Mouse (Mus musculus) myocyte (in vitro differentiated cells): ENCODE results near the gene H2-T22. TPM values are rescaled to one million over a fixed set of nuclear protein-coding genes. Genes with fewer than 3 reads are reported as not detected.

Experiments
- H3K27me3 ChIP-seq: one replicate; pipeline ENCODE4 v1.6.1; 2011; ENCODE audit not compliant: control insufficient read depth, insufficient read depth, insufficient read length
- H3K36me3 ChIP-seq: one replicate; pipeline ENCODE4 v1.6.1; 2011; ENCODE audit not compliant: control insufficient read depth, insufficient read depth
- H3K4me2 ChIP-seq: one replicate; pipeline ENCODE4 v1.6.1; 2011; ENCODE audit warnings: low read depth, control low read depth
- H3K4me3 ChIP-seq: one replicate; pipeline ENCODE4 v1.5.1; 2011; ENCODE audit warnings: mild to moderate bottlenecking, control low read depth, moderate library complexity
- H3K79me2 ChIP-seq: one replicate; pipeline ENCODE4 v1.6.1; 2011; ENCODE audit not compliant: control insufficient read depth, insufficient read depth
- H3ac ChIP-seq: one replicate; pipeline ENCODE4 v1.6.1; 2011; ENCODE audit not compliant: control insufficient read depth, insufficient read length
- CEBPB ChIP-seq: IDR thresholded peaks from 2 replicates; pipeline ENCODE4 v1.6.1; 2011; ENCODE audit warnings: mild to moderate bottlenecking, moderate library complexity; ENCODE audit not compliant: poor library complexity, insufficient read depth, severe bottlenecking
- E2F4 ChIP-seq: IDR thresholded peaks from one replicate; pipeline ENCODE4 v1.6.1; 2011; ENCODE audit warnings: mild to moderate bottlenecking, control low read depth, moderate library complexity; ENCODE audit not compliant: insufficient read depth
- MAX ChIP-seq: IDR thresholded peaks from one replicate; pipeline ENCODE4 v1.6.1; 2011; ENCODE audit warnings: low read depth, mild to moderate bottlenecking, control low read depth
- MYOD1 ChIP-seq, 3 experiments: IDR thresholded peaks; one replicate each; pipeline ENCODE4 v1.6.1; 2011; ENCODE audit warnings: control low read depth in 2 of 3, low read depth in 2 of 3, mild to moderate bottlenecking in 2 of 3, moderate library complexity in 1 of 3; ENCODE audit not compliant: insufficient read length in 2 of 3, control insufficient read depth in 1 of 3
- MYOG ChIP-seq, 3 experiments: IDR thresholded peaks; one replicate each; pipeline ENCODE4 v1.6.1; 2011; ENCODE audit warnings: control low read depth in 2 of 3, low read depth in 2 of 3, mild to moderate bottlenecking in 2 of 3; ENCODE audit not compliant: insufficient read length in 2 of 3, control insufficient read depth in 1 of 3, insufficient read depth in 1 of 3
- POLR2A ChIP-seq: IDR thresholded peaks from one replicate; pipeline ENCODE4 v1.6.1; 2011; ENCODE audit warnings: low read depth, mild to moderate bottlenecking, control low read depth, moderate library complexity; ENCODE audit not compliant: insufficient read length
- POLR2AphosphoS2 ChIP-seq: IDR thresholded peaks from one replicate; pipeline ENCODE4 v1.6.1; 2011; ENCODE audit warnings: low read depth, control low read depth; ENCODE audit not compliant: insufficient read length
- REST ChIP-seq: IDR thresholded peaks from one replicate; pipeline ENCODE4 v1.6.1; 2011; ENCODE audit warnings: mild to moderate bottlenecking, control low read depth, moderate library complexity; ENCODE audit not compliant: insufficient read depth, insufficient read length
- SRF ChIP-seq: IDR thresholded peaks from one replicate; pipeline ENCODE4 v1.6.1; 2011; ENCODE audit warnings: low read depth; ENCODE audit not compliant: control insufficient read depth, insufficient read length
- TCF12 ChIP-seq: IDR thresholded peaks from one replicate; pipeline ENCODE4 v1.6.1; 2011; ENCODE audit warnings: mild to moderate bottlenecking, control low read depth; ENCODE audit not compliant: poor library complexity, insufficient read depth, severe bottlenecking
- TCF3 ChIP-seq: IDR thresholded peaks from one replicate; pipeline ENCODE4 v1.6.1; 2011; ENCODE audit warnings: low read depth, control low read depth; ENCODE audit not compliant: insufficient read length
- USF1 ChIP-seq: IDR thresholded peaks from one replicate; pipeline ENCODE4 v1.6.1; 2011; ENCODE audit warnings: low read depth, mild to moderate bottlenecking, control low read depth, moderate library complexity
- polyA plus RNA-seq: library from polyadenylated mRNA; unstranded; fragments of >200 nt; fragmentation: generic; extraction: Trizol; gene quantifications from one replicate; pipeline ENCODE4 v1.2.1, GENCODE M21; 2012; ENCODE audit warnings: missing spikeins

Gene H2-T22
- polyA plus RNA-seq, 1 experiment: 22.1 TPM

DNA sequence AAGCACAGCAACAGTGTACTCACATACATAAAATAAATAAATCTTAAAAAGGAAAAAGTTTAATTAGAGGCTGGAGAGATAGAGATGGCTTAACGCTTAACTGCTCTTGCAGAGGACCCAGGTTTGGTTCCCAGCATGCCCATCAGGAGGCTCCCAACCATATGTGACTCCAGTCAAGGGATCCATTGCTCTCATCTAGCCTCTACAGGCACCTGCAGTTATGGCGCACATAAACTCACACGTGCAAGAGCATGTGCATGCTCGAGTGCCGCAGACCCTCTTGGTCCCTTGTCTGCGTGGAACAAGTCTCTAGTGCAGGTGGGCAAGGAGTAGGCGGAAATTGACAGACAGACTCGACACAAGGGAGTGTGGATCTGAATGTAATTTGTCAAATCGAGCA, 20.4 kb downstream of the H2-T22 start:
- Histone ChIP-seq H3K36me3 (no peaks in the 10 kb centered on the region), H3K4me2 (no peak overlapping the region), H3K27me3 (no peaks in the 10 kb centered on the region), H3K4me3 (no peak overlapping the region), H3ac (no peak overlapping the region), H3K79me2 (peaks cover 56% of the 10 kb centered on the region)
- TF ChIP-seq SRF: no peak
- TF ChIP-seq MYOD1 (IDR thresholded peaks at IDR 0.05; ENCODE audit: control insufficient read depth in 1 of 3, insufficient read length in 2 of 3, low read depth in 2 of 3): no peak
- no peak for TF ChIP-seq CEBPB
- TF ChIP-seq REST: no peak
- no peak for TF ChIP-seq TCF3
- TF ChIP-seq E2F4: no peak
- no peak for TF ChIP-seq POLR2A
- no peak for TF ChIP-seq POLR2AphosphoS2

DNA sequence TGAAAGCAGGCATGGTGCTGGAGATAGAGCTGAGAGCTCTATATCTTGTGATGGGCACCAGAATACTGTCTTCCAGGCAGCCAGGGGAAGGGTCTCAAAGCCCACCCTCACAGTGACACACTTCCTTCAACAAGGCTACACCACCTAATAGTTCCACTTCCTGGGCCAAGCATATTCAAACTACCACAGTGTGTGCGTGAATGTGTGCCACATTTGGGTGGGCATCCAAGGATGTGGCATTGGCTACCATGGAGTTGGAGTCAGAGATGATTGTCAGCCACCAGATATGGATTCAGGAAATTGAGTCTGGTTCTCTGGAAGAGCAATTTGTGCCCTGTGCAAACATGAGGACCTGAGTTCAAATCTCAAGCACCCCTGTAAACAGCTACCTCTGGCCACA, 21.2 kb downstream of the H2-T22 start:
- Histone ChIP-seq H3ac (no peak overlapping the region), H3K27me3 (no peaks in the 10 kb centered on the region), H3K79me2 (peaks cover 64% of the 10 kb centered on the region), H3K4me3 (no peak overlapping the region), H3K36me3 (no peaks in the 10 kb centered on the region), H3K4me2 (peak overlapping the region; percentile 42)
- TF ChIP-seq MYOG (IDR thresholded peaks at IDR 0.05; ENCODE audit: control insufficient read depth in 1 of 3, insufficient read depth in 1 of 3, insufficient read length in 2 of 3, low read depth in 2 of 3): no peak
- TF ChIP-seq CEBPB: no peak
- TF ChIP-seq POLR2A: no peak
- no peak for TF ChIP-seq MAX

DNA sequence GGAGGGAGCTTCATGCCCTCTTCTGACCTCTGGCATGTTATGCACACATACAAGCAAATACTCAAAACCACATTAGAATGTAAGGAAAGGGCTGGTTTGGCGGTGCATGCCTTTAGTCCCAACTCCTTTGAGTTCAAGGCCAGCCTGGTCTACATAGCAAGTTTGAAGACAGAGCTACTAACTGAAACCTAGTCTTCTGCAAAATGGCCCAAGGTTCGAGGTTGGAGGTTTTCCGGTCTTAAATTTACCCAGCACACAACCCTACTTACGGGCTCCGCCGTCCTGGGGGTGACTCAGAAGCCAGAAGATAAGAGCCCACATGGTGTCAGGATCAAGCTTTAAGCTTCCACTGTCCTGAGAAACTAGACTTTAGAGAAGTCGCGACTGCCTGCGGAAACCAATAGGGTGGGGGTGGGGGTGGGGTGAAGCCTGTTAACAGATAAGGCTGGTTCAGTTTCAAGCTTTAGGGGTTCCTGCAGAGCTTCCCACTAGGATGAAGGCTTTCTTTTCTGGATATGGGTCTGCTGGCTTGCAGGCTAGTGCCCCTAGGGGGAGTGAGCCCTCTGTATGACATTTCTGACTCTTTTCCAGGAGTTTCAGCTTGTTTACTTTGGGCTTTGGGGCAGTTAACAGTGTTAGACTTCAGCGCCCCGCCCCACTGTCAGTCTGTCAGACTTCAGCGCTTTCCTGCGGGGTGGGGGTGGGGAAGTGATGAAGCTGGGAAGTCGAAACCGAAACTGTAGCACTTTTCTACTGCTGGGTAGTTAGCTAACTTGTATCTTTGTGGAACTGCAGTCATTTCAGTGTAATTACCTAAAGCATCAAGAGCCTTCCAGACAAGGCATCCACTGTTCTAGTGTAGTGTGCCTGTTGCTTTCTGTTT, 22.1 kb downstream of the H2-T22 start, which contains the start of gene H2-T24:
Gene H2-T24 (minus strand): TSS at position 370 of the 883 bp plus-strand sequence.
- Histone ChIP-seq H3K4me3 (no peak within 1 kb of the TSS), H3K4me2 (peak within 1 kb of the TSS; percentile 42), H3K27me3 (no peaks in the 10 kb centered on the region), H3ac (no peak within 1 kb of the TSS), H3K36me3 (no peaks in the 10 kb centered on the region), H3K79me2 (peaks cover 68% of the 10 kb centered on the region)
- TF ChIP-seq USF1: no peak
- TF ChIP-seq MYOG (IDR thresholded peaks at IDR 0.05; ENCODE audit: control insufficient read depth in 1 of 3, insufficient read depth in 1 of 3, insufficient read length in 2 of 3, low read depth in 2 of 3): no peak
- TF ChIP-seq CEBPB: no peak
- TF ChIP-seq MYOD1 (IDR thresholded peaks at IDR 0.05; ENCODE audit: control insufficient read depth in 1 of 3, insufficient read length in 2 of 3, low read depth in 2 of 3): no peak
- no peak for TF ChIP-seq TCF3

DNA sequence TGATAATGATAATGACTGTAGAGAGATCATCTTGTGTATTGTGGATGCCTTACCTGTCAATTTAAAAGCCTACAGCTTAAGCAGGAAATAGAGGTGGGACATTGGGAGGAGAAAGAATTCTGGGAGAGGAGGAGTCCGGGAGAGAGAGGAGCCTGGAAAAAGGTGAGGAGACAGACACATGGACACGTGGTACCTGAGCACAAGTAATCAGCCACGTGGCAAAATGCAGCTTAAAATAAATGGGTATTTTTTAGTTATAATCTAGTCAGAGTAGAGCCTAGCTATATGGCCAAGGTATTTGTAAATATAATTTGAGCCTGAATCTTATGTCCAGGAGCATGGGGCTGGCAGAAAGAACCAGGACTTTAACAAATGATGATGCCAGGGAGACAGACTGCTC, 23.0 kb downstream of the H2-T22 start:
- Histone ChIP-seq H3K36me3 (peaks cover 3% of the 10 kb centered on the region), H3K79me2 (peaks cover 72% of the 10 kb centered on the region), H3K27me3 (no peaks in the 10 kb centered on the region), H3K4me2 (peak overlapping the region; percentile 42), H3K4me3 (no peak overlapping the region), H3ac (no peak overlapping the region)
- no peak for TF ChIP-seq MYOG (IDR thresholded peaks at IDR 0.05; ENCODE audit: control insufficient read depth in 1 of 3, insufficient read depth in 1 of 3, insufficient read length in 2 of 3, low read depth in 2 of 3)
- no peak for TF ChIP-seq E2F4
- no peak for TF ChIP-seq TCF3
- no peak for TF ChIP-seq TCF12
- no peak for TF ChIP-seq MAX
- no peak for TF ChIP-seq REST
- TF ChIP-seq USF1: no peak
- no peak for TF ChIP-seq POLR2A
- TF ChIP-seq SRF: no peak
- TF ChIP-seq CEBPB: no peak
- TF ChIP-seq POLR2AphosphoS2: no peak
- no peak for TF ChIP-seq MYOD1 (IDR thresholded peaks at IDR 0.05; ENCODE audit: control insufficient read depth in 1 of 3, insufficient read length in 2 of 3, low read depth in 2 of 3)

DNA sequence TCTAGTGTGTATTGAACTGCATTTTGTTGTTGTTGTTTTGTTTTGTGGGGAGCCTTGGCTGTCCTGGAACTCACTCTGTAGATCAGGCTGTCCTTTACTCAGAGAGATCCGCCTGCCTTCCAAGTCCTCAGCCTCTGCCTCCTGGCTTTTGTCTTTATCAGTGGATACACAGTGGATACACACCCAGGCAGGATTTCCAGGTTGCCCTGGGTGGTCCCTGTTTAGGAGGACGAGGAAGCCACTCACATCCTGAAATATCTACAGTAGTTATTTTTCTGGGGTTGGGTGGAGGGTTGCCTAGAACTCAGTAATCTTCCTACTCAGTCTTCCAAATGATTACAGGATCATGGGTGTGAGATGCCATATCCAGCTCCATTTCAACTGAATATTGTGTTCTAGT, 23.6 kb downstream of the H2-T22 start:
- Histone ChIP-seq H3ac (no peak overlapping the region), H3K4me3 (no peak overlapping the region), H3K36me3 (peaks cover 3% of the 10 kb centered on the region), H3K27me3 (no peaks in the 10 kb centered on the region), H3K79me2 (peaks cover 76% of the 10 kb centered on the region), H3K4me2 (no peak overlapping the region)
- TF ChIP-seq MAX (no peak), TCF12 (no peak), TCF3 (no peak), POLR2A (no peak), MYOG (IDR thresholded peaks at IDR 0.05; ENCODE audit: control insufficient read depth in 1 of 3, insufficient read depth in 1 of 3, insufficient read length in 2 of 3, low read depth in 2 of 3) (no peak), CEBPB (no peak), USF1 (no peak), REST (no peak), MYOD1 (IDR thresholded peaks at IDR 0.05; ENCODE audit: control insufficient read depth in 1 of 3, insufficient read length in 2 of 3, low read depth in 2 of 3) (no peak), POLR2AphosphoS2 (no peak), SRF (no peak), E2F4 (no peak)
